Mouse (Mus musculus): ENCODE data around the gene Tnrc6c. TPM values are rescaled to one million over a fixed set of nuclear protein-coding genes. Genes with fewer than 3 reads are reported as not detected.

The Tnrc6c gene
- total and polyA plus RNA-seq, 3 experiments: 6.9 to 16.7 (median 12.8) TPM

DNA sequence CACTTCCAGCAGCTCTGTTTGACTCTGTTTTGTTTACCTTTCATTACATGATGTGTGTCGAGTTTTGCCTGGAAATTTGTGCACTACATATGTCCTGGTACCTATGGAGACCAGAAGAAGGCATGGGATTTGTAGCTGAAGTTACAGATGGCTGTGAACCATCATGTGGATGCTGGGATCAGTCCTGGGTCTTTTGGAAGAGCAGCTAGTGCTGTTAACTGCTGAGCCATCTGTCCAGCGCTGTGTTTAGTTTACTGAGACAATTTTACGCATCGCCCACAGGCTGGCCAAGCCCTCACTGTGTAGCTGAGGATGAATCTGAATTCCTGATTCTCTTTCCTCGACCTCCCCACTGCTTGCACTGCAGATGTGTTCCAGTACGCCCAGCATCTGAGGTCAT is 6.1 kb upstream of the Tnrc6c start:
- Histone ChIP-seq H3K4me3 (replicated peaks in 1 of 3; ENCODE audit: low read depth in 2 of 3, low read length in 2 of 3, poor library complexity in 1 of 3) (no peak overlapping the region), H3K36me3 (replicated peaks in 1 of 2; ENCODE audit: control insufficient read depth in 1 of 2, insufficient read depth in 1 of 2, low read length in 1 of 2) (no peaks in the 10 kb centered on the region), H3K4me1 (ENCODE audit: control insufficient read depth in 1 of 2, insufficient read depth in 2 of 2) (peaks cover 0 to 6% of the 10 kb centered on the region in 2 experiments; a peak in 2 of 4 replicates), H3K27me3 (replicated peaks) (peaks cover 21% of the 10 kb centered on the region), H3K9me3 (replicated peaks; ENCODE audit: low read length) (no peaks in the 10 kb centered on the region), H3K27ac (ENCODE audit: insufficient read depth, low read depth) (no peak overlapping the region), H3K79me2 (replicated peaks; ENCODE audit: control insufficient read depth, extremely low read depth, insufficient read depth, poor library complexity, severe bottlenecking) (no peaks in the 10 kb centered on the region), H3K9ac (ENCODE audit: insufficient read depth, low read depth) (no peak overlapping the region), H3K4me2 (ENCODE audit: insufficient read depth, low read depth, poor library complexity, severe bottlenecking) (no peak overlapping the region)
- TF ChIP-seq ZNF384 (IDR thresholded peaks at IDR 0.05; ENCODE audit: low read depth, low read length): no peak
- TF ChIP-seq CTCF (conservative IDR thresholded peaks at IDR 0.05 in 1 of 2, IDR thresholded peaks at IDR 0.05 in 1 of 2; ENCODE audit: low read depth in 2 of 2, low read length in 2 of 2): no peak
- DNase-seq (ENCODE audit: extremely low read depth): no peak
- in situ Hi-C loops (cut with MboI; ENCODE audit: low pct_ligation_motif_present, low pct_unique_long_range_greater_than_20kb, low sequenced_read_pairs): no loop called here
- dilution Hi-C loops (cut with MboI; ENCODE audit: extremely low pct_ligation_motif_present, extremely low pct_unique_long_range_greater_than_20kb, low sequenced_read_pairs): no loop called here

DNA sequence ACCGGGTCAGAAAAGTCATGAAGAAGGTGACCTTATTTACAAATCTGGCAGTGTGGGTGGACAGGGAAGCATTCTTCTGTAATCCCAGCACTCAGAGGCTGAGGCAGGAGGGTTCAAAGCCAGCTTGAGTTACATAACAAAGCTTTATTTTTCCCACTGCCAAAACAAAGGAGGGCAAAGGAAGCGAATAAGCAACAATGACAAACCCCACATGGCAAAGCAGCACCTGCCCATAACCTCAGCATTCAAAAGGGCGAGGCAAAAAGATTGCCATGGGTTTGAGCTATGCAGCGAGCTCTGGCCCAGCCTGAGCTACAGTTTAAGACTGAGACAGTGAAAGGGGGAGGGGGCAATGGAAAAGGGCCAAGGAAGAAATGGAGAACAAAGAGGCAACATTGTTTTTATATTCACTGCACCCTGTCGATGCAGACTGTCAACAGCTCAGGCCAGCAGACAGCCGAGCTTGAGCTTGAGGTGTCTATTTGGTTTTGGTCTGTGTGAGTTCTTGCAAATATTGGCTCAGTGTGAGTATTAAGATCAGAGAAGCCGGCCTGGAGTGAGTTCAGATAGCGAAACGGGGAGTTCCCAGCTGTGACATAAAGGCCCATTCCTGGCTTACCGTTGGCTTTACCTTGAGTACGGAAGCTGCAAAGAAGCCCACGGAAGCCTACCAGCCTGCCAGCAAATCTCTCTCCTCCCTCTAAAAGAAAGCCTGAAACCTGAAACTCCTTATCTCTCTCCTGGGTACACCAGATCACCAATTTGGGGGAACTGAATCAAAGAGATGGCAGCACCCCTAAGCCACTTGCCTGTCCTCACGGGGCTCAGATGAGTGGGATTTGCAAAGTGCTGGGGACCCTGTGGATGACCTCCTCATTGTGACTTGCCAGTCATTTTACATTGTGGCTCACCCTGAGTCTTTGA is 3.1 kb upstream of the Tnrc6c start:
- dilution Hi-C loops (cut with MboI; ENCODE audit: extremely low pct_ligation_motif_present, extremely low pct_unique_long_range_greater_than_20kb, low sequenced_read_pairs): no loop called here
- no peaks in the 10 kb centered on the region for H3K9me3 ChIP-seq (replicated peaks; ENCODE audit: low read length)
- in situ Hi-C loops (cut with MboI; ENCODE audit: low pct_ligation_motif_present, low pct_unique_long_range_greater_than_20kb, low sequenced_read_pairs): loop anchor here (5.0 kb wide), 2 partner anchors 39 to 169 kb away; partner anchors contain the start of gene Gm11733
- no peak overlapping the region for H3K9ac ChIP-seq (ENCODE audit: insufficient read depth, low read depth)
- H3K36me3 ChIP-seq (replicated peaks in 1 of 2; ENCODE audit: control insufficient read depth in 1 of 2, insufficient read depth in 1 of 2, low read length in 1 of 2): no peaks in the 10 kb centered on the region
- TF ChIP-seq CHD1 (IDR thresholded peaks at IDR 0.05; ENCODE audit: low read depth, low read length): no peak
- no peak for TF ChIP-seq ZNF384 (IDR thresholded peaks at IDR 0.05; ENCODE audit: low read depth, low read length)
- no peak for TF ChIP-seq ELF1 (IDR thresholded peaks at IDR 0.05; ENCODE audit: low read depth, low read length)
- no peak for TF ChIP-seq IRF4 (IDR thresholded peaks at IDR 0.05; ENCODE audit: low read depth, low read length)
- no peak for TF ChIP-seq CTCF (conservative IDR thresholded peaks at IDR 0.05 in 1 of 2, IDR thresholded peaks at IDR 0.05 in 1 of 2; ENCODE audit: low read depth in 2 of 2, low read length in 2 of 2)
- TF ChIP-seq RAD21 (IDR thresholded peaks at IDR 0.05; ENCODE audit: low read depth, low read length): no peak
- TF ChIP-seq TBP (conservative IDR thresholded peaks at IDR 0.05; ENCODE audit: low read depth, low read length): no peak
- no peak for TF ChIP-seq TCF12 (IDR thresholded peaks at IDR 0.05; ENCODE audit: low read depth, low read length)
- no peak for TF ChIP-seq MAFK (IDR thresholded peaks at IDR 0.05; ENCODE audit: insufficient replicate concordance, low read length)
- no peak for TF ChIP-seq ZMIZ1 (IDR thresholded peaks at IDR 0.05; ENCODE audit: low read depth, low read length)
- TF ChIP-seq USF1 (IDR thresholded peaks at IDR 0.05; ENCODE audit: low read depth, low read length): no peak
- no peak for TF ChIP-seq E2F4 (IDR thresholded peaks at IDR 0.05; ENCODE audit: insufficient replicate concordance, low read depth, low read length)
- TF ChIP-seq NRF1 (IDR thresholded peaks at IDR 0.05; ENCODE audit: low read depth, low read length): no peak
- no peak for TF ChIP-seq KAT2A (IDR thresholded peaks at IDR 0.05; ENCODE audit: insufficient replicate concordance, low read length)
- H3K79me2 ChIP-seq (replicated peaks; ENCODE audit: control insufficient read depth, extremely low read depth, insufficient read depth, poor library complexity, severe bottlenecking): peaks cover 13% of the 10 kb centered on the region
- peaks cover 0 to 15% of the 10 kb centered on the region in 2 experiments; a peak in 2 of 4 replicates for H3K4me1 ChIP-seq (ENCODE audit: control insufficient read depth in 1 of 2, insufficient read depth in 2 of 2)
- H3K4me2 ChIP-seq (ENCODE audit: insufficient read depth, low read depth, poor library complexity, severe bottlenecking): no peak overlapping the region
- DNase-seq (ENCODE audit: extremely low read depth): no peak
- H3K4me3 ChIP-seq (replicated peaks in 1 of 3; ENCODE audit: low read depth in 2 of 3, low read length in 2 of 3, poor library complexity in 1 of 3): no peak overlapping the region
- H3K27me3 ChIP-seq (replicated peaks): peaks cover 29% of the 10 kb centered on the region
- H3K27ac ChIP-seq (ENCODE audit: insufficient read depth, low read depth): no peak overlapping the region
